Mouse (Mus musculus) hindbrain, postnatal 0 days (tissue): ENCODE data around the gene Spa17. TPM values are rescaled to one million over a fixed set of nuclear protein-coding genes. Genes with fewer than 3 reads are reported as not detected.

Experiments
- ATAC-seq: fragments of 200-750 bp; cut with Nextera tagmentation; 2 replicates; pipeline ENCODE4 v1.8.0; 2017; ENCODE audit warnings: mild to moderate bottlenecking, moderate TSS enrichment, moderate library complexity
- DNase-seq: peaks from one replicate; pipeline ENCODE4 v3.0.0-alpha.2; 2015; ENCODE audit warnings: low spot score
- H3K27ac ChIP-seq: fragments of 300-500 bp; sonication (generic); 2 replicates; pipeline ENCODE4 v1.5.1; 2014; ENCODE audit warnings: mild to moderate bottlenecking
- H3K27me3 ChIP-seq: fragments of 300-500 bp; sonication (generic); 2 replicates; pipeline ENCODE4 v1.6.1; 2014; ENCODE audit warnings: low read length, mixed read lengths; ENCODE audit not compliant: insufficient read depth
- H3K36me3 ChIP-seq: fragments of 300-500 bp; sonication (generic); 2 replicates; pipeline ENCODE4 v1.6.1; 2014; ENCODE audit warnings: low read length, mixed read lengths; ENCODE audit not compliant: insufficient read depth
- H3K4me1 ChIP-seq: fragments of 300-500 bp; sonication (generic); 2 replicates; pipeline ENCODE4 v1.6.1; 2014; ENCODE audit warnings: antibody characterized with exemption, low read length, mixed read lengths; ENCODE audit not compliant: insufficient read depth
- H3K4me2 ChIP-seq: fragments of 300-500 bp; sonication (generic); 2 replicates; pipeline ENCODE4 v1.6.1; 2014; ENCODE audit warnings: low read depth, mild to moderate bottlenecking, low read length, moderate library complexity, mixed read lengths
- H3K4me3 ChIP-seq: fragments of 300-500 bp; sonication (generic); 2 replicates; pipeline ENCODE4 v1.5.1; 2014; ENCODE audit warnings: low read length
- H3K9ac ChIP-seq: fragments of 300-500 bp; sonication (generic); replicated peaks from 2 replicates; pipeline ENCODE4 v1.6.1; 2014; ENCODE audit warnings: mild to moderate bottlenecking, low read length, moderate library complexity, mixed read lengths
- H3K9me3 ChIP-seq: fragments of 300-500 bp; sonication (generic); 2 replicates; pipeline ENCODE4 v1.6.1; 2016; ENCODE audit warnings: low read length, mixed read lengths
- CTCF ChIP-seq: IDR thresholded peaks from 2 replicates; pipeline ENCODE4 v1.5.1; 2016; ENCODE audit warnings: antibody characterized with exemption, control low read depth, low read depth
- WGBS: fragments of 180-500 bp; shearing (Covaris S2); extraction: QIAGEN DNeasy Blood & Tissue Kit; methylation state at CpG from one replicate; pipeline ENCODE4 v1.1.7; 2014; 5-methylcytosine and 5-hydroxymethylcytosine counted together
- polyA plus RNA-seq: library from polyadenylated mRNA; unstranded; fragments of >200 nt; fragmentation: Nextera tagmentation; extraction: Ambion mirVana; gene quantifications from 2 replicates; pipeline ENCODE4 v1.2.1, GENCODE M21; 2015
- total RNA-seq: library from RNA; depleted of rRNA; stranded (reverse); fragments of >200 nt; gene quantifications from 2 replicates; pipeline ENCODE4 v1.2.3, GENCODE M21; 2014; rRNA removed

The Spa17 gene
- total and polyA plus RNA-seq, 2 experiments from 2014 or later: 11.6 TPM; not detected in 1

DNA sequence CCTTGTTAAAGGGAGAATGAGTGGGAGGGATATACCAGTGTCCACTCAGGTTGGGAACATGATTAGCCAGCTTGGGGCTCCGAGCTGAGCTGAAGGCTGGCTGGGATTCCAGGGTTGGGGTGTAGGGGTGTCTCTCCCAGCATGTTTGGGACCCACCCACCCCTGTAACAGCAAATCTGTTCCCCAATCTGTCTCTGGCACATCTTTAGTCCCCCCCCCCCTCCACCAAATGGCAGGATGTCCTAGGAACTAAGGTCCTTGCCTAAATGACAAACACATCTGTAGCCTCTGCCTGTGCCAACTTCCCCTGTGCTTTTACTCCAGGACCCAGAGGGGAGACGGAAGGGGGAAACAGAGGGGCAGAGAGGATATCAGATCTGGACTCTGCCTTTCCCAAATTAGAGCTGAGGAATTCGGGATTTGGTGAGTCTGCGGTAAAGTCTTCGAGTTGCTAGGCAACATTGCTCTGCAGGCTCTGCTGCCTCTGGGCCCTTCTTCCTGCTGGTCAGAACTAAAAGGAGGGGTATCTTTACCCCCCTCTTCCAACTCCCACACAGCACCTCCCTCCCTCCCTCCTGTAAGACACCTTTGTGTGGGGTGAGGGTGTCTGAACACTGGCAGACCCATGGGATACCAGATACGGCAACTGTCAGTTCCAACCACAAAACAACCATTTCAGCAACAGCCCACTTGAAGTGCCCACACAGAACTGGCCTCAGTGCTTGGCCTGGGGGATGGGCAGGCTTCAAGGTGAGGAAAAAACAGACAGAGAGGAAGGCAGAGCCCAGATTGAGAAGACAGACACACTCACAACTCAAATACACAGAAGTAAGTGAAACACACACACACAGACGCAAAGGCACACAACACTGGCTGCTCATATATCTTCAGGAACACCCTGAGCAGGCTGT is 58.4 kb downstream of the Spa17 start, which contains the start of gene Siae:
Gene Siae (plus strand): TSS at position 861 of the 911 bp plus-strand sequence.
- 27% methylated on average over 7 of the region's 7 CpGs for WGBS
- DNase-seq: peak; percentile 48
- H3K27ac ChIP-seq: no peak within 1 kb of the TSS

DNA sequence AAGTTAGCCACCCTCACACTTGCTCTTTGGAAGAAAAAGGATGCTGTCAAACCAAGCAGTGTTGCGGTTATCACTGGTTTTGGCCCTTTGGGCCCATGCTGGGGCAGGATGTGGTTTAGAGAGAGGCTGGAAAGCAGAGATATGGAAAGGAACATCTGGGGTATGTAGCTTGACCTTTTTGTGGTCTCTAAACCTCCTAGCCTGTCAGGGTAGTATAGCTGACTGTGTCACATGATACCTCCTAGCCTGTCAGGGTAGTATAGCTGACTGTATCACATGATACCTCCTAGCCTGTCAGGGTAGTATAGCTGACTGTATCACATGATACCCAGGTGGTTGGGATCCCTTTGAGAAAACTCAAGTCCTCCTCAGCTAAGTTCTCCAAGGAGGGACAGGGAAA is 59.2 kb downstream of the Spa17 start:
- DNase-seq (no peak), ATAC-seq (no peak)
- TF ChIP-seq CTCF: no peak
- H3K9ac ChIP-seq: no peak overlapping the region
- no peak overlapping the region for H3K27ac ChIP-seq
- H3K9me3 ChIP-seq: no peaks in the 10 kb centered on the region
- H3K36me3 ChIP-seq: no peaks in the 10 kb centered on the region
- no peak overlapping the region for H3K4me2 ChIP-seq
- H3K4me1 ChIP-seq: peaks cover 5% of the 10 kb centered on the region; the same call in 1 of the 2 replicates
- no peak overlapping the region for H3K4me3 ChIP-seq
- H3K27me3 ChIP-seq: peaks cover 10% of the 10 kb centered on the region; the same call in 1 of the 2 replicates
- 83% methylated on average over 1 of the region's 1 CpGs for WGBS

More for the DNA sequence above, 58.4 kb downstream of the Spa17 start, which contains the start of gene Siae:
- H3K9me3 ChIP-seq: no peaks in the 10 kb centered on the region
- no peak within 1 kb of the TSS for H3K4me3 ChIP-seq
- H3K36me3 ChIP-seq: no peaks in the 10 kb centered on the region
- peaks cover 5% of the 10 kb centered on the region; the same call in 1 of the 2 replicates for H3K4me1 ChIP-seq
- no peak for TF ChIP-seq CTCF
- H3K27me3 ChIP-seq: peaks cover 4% of the 10 kb centered on the region; the same call in 1 of the 2 replicates
- H3K9ac ChIP-seq: no peak within 1 kb of the TSS
- H3K4me2 ChIP-seq: no peak within 1 kb of the TSS
- ATAC-seq: peak; percentile 44; the same call in 1 of the 2 replicates

Other genes starting within 250 kb of the Spa17 start
- gene Hepacam, start 246.4 kb downstream of the Spa17 start, total RNA-seq: 40.5 and 45.9 TPM in 2 replicates
- gene Hepacam, start 246.4 kb downstream of the Spa17 start, polyA plus RNA-seq: 69.2 and 74.4 TPM in 2 replicates
- gene Robo4, start 211.8 kb downstream of the Spa17 start, total RNA-seq: 12.5 and 13.1 TPM in 2 replicates
- gene Robo4, start 211.8 kb downstream of the Spa17 start, polyA plus RNA-seq: 3.6 and 4.5 TPM in 2 replicates
- 2.0 and 2.8 TPM in 2 replicates for gene Robo3, start 180.5 kb downstream of the Spa17 start, total RNA-seq
- gene Robo3, start 180.5 kb downstream of the Spa17 start, polyA plus RNA-seq: 1.5 and 1.6 TPM in 2 replicates
- gene Msantd2, start 124.4 kb downstream of the Spa17 start, total RNA-seq: 20.0 and 34.0 TPM in 2 replicates
- 16.1 and 17.8 TPM in 2 replicates for gene Msantd2, start 124.4 kb downstream of the Spa17 start, polyA plus RNA-seq
- 34.2 and 43.7 TPM in 2 replicates for gene Esam, start 85.6 kb downstream of the Spa17 start, total RNA-seq
- gene Esam, start 85.6 kb downstream of the Spa17 start, polyA plus RNA-seq: 36.1 and 37.9 TPM in 2 replicates
- 3.0 and 3.9 TPM in 2 replicates for gene Vsig2, start 74.5 kb downstream of the Spa17 start, total RNA-seq
- 1.3 and 1.6 TPM in 2 replicates for gene Vsig2, start 74.5 kb downstream of the Spa17 start, polyA plus RNA-seq
- 6.0 and 8.3 TPM in 2 replicates for gene Nrgn, start 60.8 kb downstream of the Spa17 start, total RNA-seq
- gene Nrgn, start 60.8 kb downstream of the Spa17 start, polyA plus RNA-seq: 11.9 and 15.4 TPM in 2 replicates
- gene Siae, start 58.0 kb downstream of the Spa17 start, total RNA-seq: 9.7 and 18.7 TPM in 2 replicates
- gene Siae, start 58.0 kb downstream of the Spa17 start, polyA plus RNA-seq: 12.5 and 15.5 TPM in 2 replicates
- 44.5 and 45.6 TPM in 2 replicates for gene Tbrg1, start 43.6 kb upstream of the Spa17 start, total RNA-seq
- gene Tbrg1, start 43.6 kb upstream of the Spa17 start, polyA plus RNA-seq: 82.9 and 87.7 TPM in 2 replicates
- not detected in 2 replicates for gene Panx3, start 55.5 kb upstream of the Spa17 start, total RNA-seq
- 0.10 TPM in 1 of 2 replicates, not detected in the other for gene Panx3, start 55.5 kb upstream of the Spa17 start, polyA plus RNA-seq
- gene Olfr160, start 102.5 kb upstream of the Spa17 start, total RNA-seq: not detected in 2 replicates
- gene Olfr160, start 102.5 kb upstream of the Spa17 start, polyA plus RNA-seq: not detected in 2 replicates
- 0.58 TPM in 1 of 2 replicates, not detected in the other for gene Olfr874, start 131.4 kb upstream of the Spa17 start, total RNA-seq
- not detected in 2 replicates for gene Olfr874, start 131.4 kb upstream of the Spa17 start, polyA plus RNA-seq
- gene Olfr875, start 158.1 kb upstream of the Spa17 start, total RNA-seq: not detected in 2 replicates
- gene Olfr875, start 158.1 kb upstream of the Spa17 start, polyA plus RNA-seq: not detected in 2 replicates
- not detected in 2 replicates for gene Olfr876, start 189.3 kb upstream of the Spa17 start, total RNA-seq
- gene Olfr876, start 189.3 kb upstream of the Spa17 start, polyA plus RNA-seq: not detected in 2 replicates
- not detected in 2 replicates for gene Olfr877, start 240.5 kb upstream of the Spa17 start, total RNA-seq
- gene Olfr877, start 240.5 kb upstream of the Spa17 start, polyA plus RNA-seq: not detected in 2 replicates